In genomic region chr13:99753526-99753925, GRCm38 (mm10) we compare ENCODE assay signal across 27 mouse cellular contexts.
DNase-seq lines count a peak whose midpoint lies in the region; ATAC-seq lines count a peak whose summit lies in the region.
"Had no signal": no experiment of that assay in that cellular context is flagged by ENCODE, and none has a peak within 500 bp of the region (broad histone marks: within the 10 kb centered on the region; RNA-seq: fewer than 3 reads in every experiment).

No protein-coding gene starts in this region.

- 90% methylated on average over 3 of the region's 3 CpGs for WGBS in liver, embryonic 11.5 days
- 72% methylated on average over 3 of the region's 3 CpGs for WGBS in liver, embryonic 12.5 days (ENCODE audit: insufficient replicate concordance)
- WGBS in liver, embryonic 15.5 days (ENCODE audit: insufficient replicate concordance): 71% methylated on average over 3 of the region's 3 CpGs
- 93% methylated on average over 3 of the region's 3 CpGs for WGBS in hindbrain, embryonic 16.5 days
- 90% methylated on average over 3 of the region's 3 CpGs for WGBS in hindbrain, embryonic 11.5 days

- no peak for ATAC-seq in liver, embryonic 11.5 days (replicated peaks; ENCODE audit: low FRiP score)
- 0 out of 2 replicates have a peak, but pooled peaks have one; percentile 17 for ATAC-seq in liver, embryonic 12.5 days
- 0 out of 2 replicates have a peak, but pooled peaks have one; percentile 14 for ATAC-seq in liver, embryonic 15.5 days (ENCODE audit: insufficient read depth)
- no peak for ATAC-seq in hindbrain, embryonic 16.5 days
- no peak for ATAC-seq in hindbrain, embryonic 11.5 days (ENCODE audit: low FRiP score)
- ATAC-seq: activated CD4-positive, CD25-positive, alpha-beta regulatory T cell, adult 4 months; CD4-positive, CD25-positive, alpha-beta regulatory T cell, adult 4 months had no signal

- intact Hi-C loops in left cerebral cortex, postnatal 4 days (cut with DNase I): loop anchor here (10.0 kb wide), 1 partner anchor 239 kb away; the partner anchor contains the start of gene Map1b

- no peaks in the 10 kb centered on the region for H3K27me3 ChIP-seq in liver, embryonic 11.5 days (replicated peaks; ENCODE audit: control insufficient read depth, insufficient read depth, low read length)
- no peaks in the 10 kb centered on the region; the same call in 1 of the 2 replicates for H3K27me3 ChIP-seq in liver, embryonic 12.5 days (replicated peaks)
- H3K27me3 ChIP-seq in liver, embryonic 15.5 days: no peaks in the 10 kb centered on the region
- H3K27me3 ChIP-seq in hindbrain, embryonic 16.5 days (replicated peaks; ENCODE audit: control insufficient read depth, insufficient read depth, low read length): no peaks in the 10 kb centered on the region
- H3K27me3 ChIP-seq in hindbrain, embryonic 11.5 days (ENCODE audit: control insufficient read depth, insufficient read depth, low read length): no peaks in the 10 kb centered on the region
- H3K27me3 ChIP-seq: embryonic facial prominence, embryonic 13.5 days; heart, embryonic 15.5 days had no signal

- H3K9ac ChIP-seq in liver, embryonic 11.5 days (ENCODE audit: low read depth, low read length): no peak overlapping the region
- H3K9ac ChIP-seq in liver, embryonic 12.5 days: peak overlapping the region; percentile 39; the same call in 1 of the 2 replicates
- H3K9ac ChIP-seq in liver, embryonic 15.5 days: 0 out of 2 replicates have a peak overlapping the region, but pooled peaks have one; percentile 16
- no peak overlapping the region for H3K9ac ChIP-seq in hindbrain, embryonic 16.5 days (ENCODE audit: low read depth, low read length)
- no peak overlapping the region for H3K9ac ChIP-seq in hindbrain, embryonic 11.5 days (ENCODE audit: low read depth, low read length)
- H3K9ac ChIP-seq: embryonic facial prominence, embryonic 13.5 days; forebrain, postnatal 0 days; heart, embryonic 15.5 days; hindbrain, embryonic 14.5 days had no signal

- no peak overlapping the region for H3K27ac ChIP-seq in liver, embryonic 11.5 days (ENCODE audit: low read depth, low read length)
- H3K27ac ChIP-seq in liver, embryonic 12.5 days: peak overlapping the region; percentile 92
- peak overlapping the region; percentile 91 for H3K27ac ChIP-seq in liver, embryonic 15.5 days (replicated peaks)
- H3K27ac ChIP-seq in hindbrain, embryonic 16.5 days (ENCODE audit: low read depth, low read length): no peak overlapping the region
- H3K27ac ChIP-seq in hindbrain, embryonic 11.5 days (ENCODE audit: low read depth, low read length): no peak overlapping the region
- H3K27ac ChIP-seq: embryonic facial prominence, embryonic 10.5 days; embryonic facial prominence, embryonic 13.5 days; forebrain, embryonic 10.5 days; gastrocnemius, adult 2 months; heart, adult 2 months; heart, embryonic 15.5 days; hindbrain, embryonic 10.5 days; hindbrain, embryonic 14.5 days had no signal

- no peak overlapping the region for H3K4me3 ChIP-seq in liver, embryonic 11.5 days (ENCODE audit: low read depth, low read length)
- H3K4me3 ChIP-seq in liver, embryonic 12.5 days: no peak overlapping the region
- no peak overlapping the region for H3K4me3 ChIP-seq in liver, embryonic 15.5 days (replicated peaks)
- no peak overlapping the region for H3K4me3 ChIP-seq in hindbrain, embryonic 16.5 days (ENCODE audit: low read length)
- no peak overlapping the region for H3K4me3 ChIP-seq in hindbrain, embryonic 11.5 days (ENCODE audit: low read depth, low read length)
- H3K4me3 ChIP-seq: embryonic facial prominence, embryonic 10.5 days; embryonic facial prominence, embryonic 13.5 days; forebrain, embryonic 10.5 days; gastrocnemius, adult 2 months; heart, adult 2 months; heart, embryonic 15.5 days; hindbrain, embryonic 10.5 days had no signal

- H3K36me3 ChIP-seq in liver, embryonic 11.5 days (ENCODE audit: control insufficient read depth, insufficient read depth, low read length): no peaks in the 10 kb centered on the region
- no peaks in the 10 kb centered on the region for H3K36me3 ChIP-seq in liver, embryonic 12.5 days
- H3K36me3 ChIP-seq in liver, embryonic 15.5 days (replicated peaks): no peaks in the 10 kb centered on the region
- no peaks in the 10 kb centered on the region for H3K36me3 ChIP-seq in hindbrain, embryonic 16.5 days (ENCODE audit: control insufficient read depth, insufficient read depth, low read length)
- H3K36me3 ChIP-seq in hindbrain, embryonic 11.5 days (ENCODE audit: control insufficient read depth, insufficient read depth, low read length): no peaks in the 10 kb centered on the region
- H3K36me3 ChIP-seq: embryonic facial prominence, embryonic 10.5 days; embryonic facial prominence, embryonic 13.5 days; forebrain, embryonic 10.5 days; heart, embryonic 15.5 days; hindbrain, embryonic 10.5 days had no signal

- DNase-seq in liver: peak; percentile 53
- no peak for DNase-seq in liver, embryonic 11.5 days (ENCODE audit: low spot score)
- no peak for DNase-seq in hindbrain, embryonic 11.5 days (ENCODE audit: low spot score)
- no peak for DNase-seq in left cerebral cortex, postnatal 4 days
- DNase-seq: adrenal gland, adult 8-10 months; cerebellum, adult 11-12 months; cerebellum, adult 8-10 months; cerebellum, postnatal 36 days; embryo, embryonic 11 days; forebrain, postnatal 0 days; gastrocnemius, adult 2 months; gastrocnemius, postnatal 14 days; heart, adult 2 months; heart, postnatal 10 days; heart, postnatal 36 days had no signal

- no peak overlapping the region for H3K4me2 ChIP-seq in liver, embryonic 11.5 days
- H3K4me2 ChIP-seq in liver, embryonic 12.5 days: peak overlapping the region; percentile 56
- peak overlapping the region; percentile 61 for H3K4me2 ChIP-seq in liver, embryonic 15.5 days
- no peak overlapping the region for H3K4me2 ChIP-seq in hindbrain, embryonic 16.5 days (ENCODE audit: low read length)
- H3K4me2 ChIP-seq in hindbrain, embryonic 11.5 days (replicated peaks; ENCODE audit: low read depth, low read length): no peak overlapping the region
- H3K4me2 ChIP-seq: embryonic facial prominence, embryonic 13.5 days; heart, embryonic 11.5 days; heart, embryonic 15.5 days; hindbrain, embryonic 14.5 days had no signal

- H3K4me1 ChIP-seq in liver, embryonic 11.5 days (replicated peaks; ENCODE audit: control insufficient read depth, insufficient read depth, low read length): peaks cover 11% of the 10 kb centered on the region
- H3K4me1 ChIP-seq in liver, embryonic 12.5 days: peaks cover 54% of the 10 kb centered on the region
- H3K4me1 ChIP-seq in liver, embryonic 15.5 days (replicated peaks): peaks cover 51% of the 10 kb centered on the region
- H3K4me1 ChIP-seq in hindbrain, embryonic 16.5 days (ENCODE audit: control insufficient read depth, insufficient read depth, low read depth, low read length): peaks cover 3% of the 10 kb centered on the region; the same call in 1 of the 2 replicates
- H3K4me1 ChIP-seq in hindbrain, embryonic 11.5 days (replicated peaks; ENCODE audit: control insufficient read depth, insufficient read depth, low read length): no peaks in the 10 kb centered on the region
- H3K4me1 ChIP-seq: embryonic facial prominence, embryonic 13.5 days; forebrain, embryonic 10.5 days; heart, embryonic 15.5 days had no signal

- no peaks in the 10 kb centered on the region for H3K9me3 ChIP-seq in liver, embryonic 11.5 days (ENCODE audit: control insufficient read depth, low read length)
- no peaks in the 10 kb centered on the region for H3K9me3 ChIP-seq in liver, embryonic 12.5 days (replicated peaks)
- no peaks in the 10 kb centered on the region for H3K9me3 ChIP-seq in liver, embryonic 15.5 days (replicated peaks)
- no peaks in the 10 kb centered on the region for H3K9me3 ChIP-seq in hindbrain, embryonic 16.5 days (ENCODE audit: control insufficient read depth, low read length)
- H3K9me3 ChIP-seq in hindbrain, embryonic 11.5 days (ENCODE audit: control insufficient read depth, low read length): no peaks in the 10 kb centered on the region
- H3K9me3 ChIP-seq: embryonic facial prominence, embryonic 10.5 days; embryonic facial prominence, embryonic 13.5 days; forebrain, embryonic 10.5 days; heart, embryonic 15.5 days; hindbrain, embryonic 10.5 days had no signal

Comparison
In these comparisons a context has a peak if more than half of its experiments do, and no peak if none do; other contexts are left out.
1. ATAC-seq: peak in liver, embryonic 12.5 days (single experiment) and liver, embryonic 15.5 days (single experiment); none in liver, embryonic 11.5 days (single experiment), hindbrain, embryonic 16.5 days (single experiment) and hindbrain, embryonic 11.5 days (single experiment).
2. H3K27ac ChIP-seq: peak in liver, embryonic 12.5 days (single experiment) and liver, embryonic 15.5 days (single experiment); none in liver, embryonic 11.5 days (single experiment), hindbrain, embryonic 16.5 days (single experiment) and hindbrain, embryonic 11.5 days (single experiment).
3. H3K4me2 ChIP-seq: peak in liver, embryonic 12.5 days (single experiment) and liver, embryonic 15.5 days (single experiment); none in liver, embryonic 11.5 days (single experiment), hindbrain, embryonic 16.5 days (single experiment) and hindbrain, embryonic 11.5 days (single experiment).
4. H3K9ac ChIP-seq: peak in liver, embryonic 12.5 days (single experiment) and liver, embryonic 15.5 days (single experiment); none in liver, embryonic 11.5 days (single experiment), hindbrain, embryonic 16.5 days (single experiment) and hindbrain, embryonic 11.5 days (single experiment).